Mouse (Mus musculus) hindbrain, postnatal 0 days (tissue): ENCODE results near the gene Dpy19l2. TPM values are rescaled to one million over a fixed set of nuclear protein-coding genes. Genes with fewer than 3 reads are reported as not detected.

Experiments
- ATAC-seq: fragments of 200-750 bp; cut with Nextera tagmentation; 2 replicates; pipeline ENCODE4 v1.8.0; 2017; ENCODE audit warnings: mild to moderate bottlenecking, moderate TSS enrichment, moderate library complexity
- DNase-seq: peaks from one replicate; pipeline ENCODE4 v3.0.0-alpha.2; 2015; ENCODE audit warnings: low spot score
- H3K27ac ChIP-seq: fragments of 300-500 bp; sonication (generic); 2 replicates; pipeline ENCODE4 v1.5.1; 2014; ENCODE audit warnings: mild to moderate bottlenecking
- H3K27me3 ChIP-seq: fragments of 300-500 bp; sonication (generic); 2 replicates; pipeline ENCODE4 v1.6.1; 2014; ENCODE audit warnings: low read length, mixed read lengths; ENCODE audit not compliant: insufficient read depth
- H3K36me3 ChIP-seq: fragments of 300-500 bp; sonication (generic); 2 replicates; pipeline ENCODE4 v1.6.1; 2014; ENCODE audit warnings: low read length, mixed read lengths; ENCODE audit not compliant: insufficient read depth
- H3K4me1 ChIP-seq: fragments of 300-500 bp; sonication (generic); 2 replicates; pipeline ENCODE4 v1.6.1; 2014; ENCODE audit warnings: antibody characterized with exemption, low read length, mixed read lengths; ENCODE audit not compliant: insufficient read depth
- H3K4me2 ChIP-seq: fragments of 300-500 bp; sonication (generic); 2 replicates; pipeline ENCODE4 v1.6.1; 2014; ENCODE audit warnings: low read depth, mild to moderate bottlenecking, low read length, moderate library complexity, mixed read lengths
- H3K4me3 ChIP-seq: fragments of 300-500 bp; sonication (generic); 2 replicates; pipeline ENCODE4 v1.5.1; 2014; ENCODE audit warnings: low read length
- H3K9ac ChIP-seq: fragments of 300-500 bp; sonication (generic); replicated peaks from 2 replicates; pipeline ENCODE4 v1.6.1; 2014; ENCODE audit warnings: mild to moderate bottlenecking, low read length, moderate library complexity, mixed read lengths
- H3K9me3 ChIP-seq: fragments of 300-500 bp; sonication (generic); 2 replicates; pipeline ENCODE4 v1.6.1; 2016; ENCODE audit warnings: low read length, mixed read lengths
- CTCF ChIP-seq: IDR thresholded peaks from 2 replicates; pipeline ENCODE4 v1.5.1; 2016; ENCODE audit warnings: antibody characterized with exemption, control low read depth, low read depth
- WGBS: fragments of 180-500 bp; shearing (Covaris S2); extraction: QIAGEN DNeasy Blood & Tissue Kit; methylation state at CpG from one replicate; pipeline ENCODE4 v1.1.7; 2014; 5-methylcytosine and 5-hydroxymethylcytosine counted together
- polyA plus RNA-seq: library from polyadenylated mRNA; unstranded; fragments of >200 nt; fragmentation: Nextera tagmentation; extraction: Ambion mirVana; gene quantifications from 2 replicates; pipeline ENCODE4 v1.2.1, GENCODE M21; 2015
- total RNA-seq: library from RNA; depleted of rRNA; stranded (reverse); fragments of >200 nt; gene quantifications from 2 replicates; pipeline ENCODE4 v1.2.3, GENCODE M21; 2014; rRNA removed

The Dpy19l2 gene
- total and polyA plus RNA-seq, 2 experiments from 2014 or later: 0.63 to 0.78 TPM

DNA sequence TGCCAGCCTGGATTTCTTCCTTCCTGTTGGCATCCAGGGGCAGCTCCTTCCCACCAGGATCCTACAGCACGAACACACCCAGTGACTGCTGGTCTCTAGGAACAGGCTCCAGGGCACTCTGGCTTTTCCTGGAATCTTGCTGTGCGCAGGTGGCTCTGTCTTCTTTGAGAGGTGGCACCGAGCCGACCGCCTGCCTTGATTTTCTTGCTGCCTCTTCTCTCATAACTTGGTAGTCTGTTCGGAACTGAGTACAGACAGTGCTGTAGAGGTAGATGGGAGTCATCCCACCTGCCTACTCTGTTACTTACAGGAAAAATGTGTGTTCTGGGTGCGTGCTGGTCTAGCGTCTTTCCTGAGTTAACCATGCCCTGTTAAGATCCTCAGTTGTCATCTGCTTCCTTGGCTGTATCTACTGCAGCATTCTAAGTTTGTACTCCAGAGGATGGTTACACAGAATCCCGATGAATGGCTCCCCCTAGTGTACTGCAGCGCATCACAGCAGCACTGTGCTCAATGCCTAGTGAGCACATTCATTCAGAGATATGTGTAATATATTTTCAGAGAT is 179.4 kb downstream of the Dpy19l2 start:
- H3K27ac ChIP-seq: no peak overlapping the region
- 47% methylated on average over 10 of the region's 10 CpGs for WGBS
- peak; percentile 88 for ATAC-seq
- DNase-seq: peak; percentile 90
- peak; percentile 90 for TF ChIP-seq CTCF
- no peaks in the 10 kb centered on the region for H3K36me3 ChIP-seq
- no peak overlapping the region for H3K4me2 ChIP-seq
- H3K9ac ChIP-seq: no peak overlapping the region
- no peak overlapping the region for H3K4me3 ChIP-seq
- no peaks in the 10 kb centered on the region for H3K9me3 ChIP-seq
- H3K4me1 ChIP-seq: no peaks in the 10 kb centered on the region
- no peaks in the 10 kb centered on the region; the same call in 1 of the 2 replicates for H3K27me3 ChIP-seq

DNA sequence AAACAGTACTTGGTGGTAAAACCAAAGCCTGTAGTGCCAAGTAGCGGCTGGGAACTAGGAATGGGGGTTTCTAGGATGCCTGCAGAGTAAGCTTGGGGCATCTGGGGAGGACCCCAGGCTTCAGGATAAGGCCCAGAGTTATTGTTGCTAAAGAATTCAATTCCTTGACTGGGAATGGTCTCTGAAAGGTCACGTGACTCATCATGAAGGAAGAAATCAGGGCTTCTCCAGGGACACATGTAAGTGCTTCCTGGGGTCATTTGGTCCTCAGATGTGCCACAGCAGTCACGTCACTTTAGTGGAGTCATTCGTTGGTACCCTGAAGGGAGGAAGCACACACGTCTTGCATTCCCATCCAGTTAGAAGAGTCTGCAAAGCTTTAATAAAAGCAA is 182.0 kb downstream of the Dpy19l2 start:
- DNase-seq (no peak), ATAC-seq (no peak)
- no peaks in the 10 kb centered on the region for H3K9me3 ChIP-seq
- no peaks in the 10 kb centered on the region for H3K36me3 ChIP-seq
- no peaks in the 10 kb centered on the region for H3K4me1 ChIP-seq
- no peak overlapping the region for H3K4me3 ChIP-seq
- H3K4me2 ChIP-seq: no peak overlapping the region
- no peaks in the 10 kb centered on the region; the same call in 1 of the 2 replicates for H3K27me3 ChIP-seq
- WGBS: 78% methylated on average over 5 of the region's 5 CpGs
- TF ChIP-seq CTCF: no peak
- H3K9ac ChIP-seq: no peak overlapping the region
- no peak overlapping the region for H3K27ac ChIP-seq

DNA sequence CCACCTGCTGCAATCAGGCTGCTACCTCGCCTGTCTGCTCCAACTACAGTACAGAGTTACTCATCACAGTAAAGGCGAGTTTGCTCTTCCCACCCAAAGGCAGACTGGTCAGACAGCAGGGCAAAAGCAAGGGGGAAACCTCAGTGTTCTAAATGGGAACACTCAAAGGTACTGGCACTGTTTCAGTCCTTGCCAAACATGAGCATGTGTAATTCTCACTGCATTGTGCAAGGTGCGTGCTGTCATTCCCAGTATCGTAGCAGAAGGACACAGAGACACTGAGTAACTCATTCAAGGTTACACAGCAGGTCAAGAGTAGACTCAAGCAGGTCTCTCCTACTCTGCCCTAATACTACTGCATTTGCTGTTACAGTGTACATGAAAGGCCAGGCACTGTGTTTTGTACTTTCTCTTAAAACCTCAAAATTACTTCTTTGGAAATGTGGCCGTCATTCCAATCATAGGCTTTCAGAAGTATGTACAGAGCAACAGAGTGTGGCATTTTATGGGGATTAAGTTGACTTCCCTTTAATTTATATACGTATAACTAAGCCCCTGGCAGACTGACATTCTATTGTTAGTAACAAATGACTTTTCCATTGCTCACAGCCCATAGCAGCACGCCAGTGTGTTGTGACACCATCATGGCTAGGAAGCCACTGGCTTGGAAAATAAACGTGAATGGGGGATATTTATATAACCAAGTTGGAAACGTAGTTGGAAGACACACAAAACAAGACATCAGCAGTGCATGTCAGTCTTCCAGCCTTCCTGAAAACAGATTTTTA is 182.6 kb downstream of the Dpy19l2 start:
- no peak for ATAC-seq
- H3K9ac ChIP-seq: no peak overlapping the region
- no peak overlapping the region for H3K27ac ChIP-seq
- TF ChIP-seq CTCF: no peak
- H3K4me3 ChIP-seq: no peak overlapping the region
- no peaks in the 10 kb centered on the region; the same call in 1 of the 2 replicates for H3K27me3 ChIP-seq
- no peaks in the 10 kb centered on the region for H3K9me3 ChIP-seq
- H3K36me3 ChIP-seq: no peaks in the 10 kb centered on the region
- no peak for DNase-seq
- WGBS: 72% methylated on average over 9 of the region's 9 CpGs
- H3K4me2 ChIP-seq: no peak overlapping the region
- no peaks in the 10 kb centered on the region for H3K4me1 ChIP-seq

DNA sequence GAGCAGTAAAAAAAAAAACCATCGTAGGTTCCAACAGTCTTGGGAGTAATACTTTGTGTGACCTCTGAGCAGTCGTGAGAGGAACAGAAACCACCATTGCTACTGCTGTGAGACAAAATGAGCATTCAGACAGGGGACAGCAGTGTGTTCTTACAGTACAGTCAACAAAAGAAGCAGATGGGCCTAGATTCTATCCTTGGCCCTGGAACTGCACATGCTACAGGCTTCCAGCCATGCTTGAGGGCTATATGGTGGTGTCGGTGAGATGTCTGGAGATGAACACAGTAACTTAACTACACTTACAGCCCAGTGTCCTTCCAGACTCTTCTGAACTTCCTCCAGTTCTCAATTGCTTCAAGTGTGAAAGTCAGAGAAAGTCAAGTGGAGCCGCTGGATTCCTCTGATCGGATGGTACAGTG is 184.0 kb downstream of the Dpy19l2 start:
- TF ChIP-seq CTCF: no peak
- H3K36me3 ChIP-seq: no peaks in the 10 kb centered on the region
- no peaks in the 10 kb centered on the region; the same call in 1 of the 2 replicates for H3K27me3 ChIP-seq
- H3K4me2 ChIP-seq: no peak overlapping the region
- no peak overlapping the region for H3K9ac ChIP-seq
- H3K4me3 ChIP-seq: no peak overlapping the region
- no peaks in the 10 kb centered on the region for H3K4me1 ChIP-seq
- H3K27ac ChIP-seq: no peak overlapping the region
- DNase-seq (no peak), ATAC-seq (no peak)
- H3K9me3 ChIP-seq: no peaks in the 10 kb centered on the region
- WGBS: 92% methylated on average over 5 of the region's 5 CpGs

GRCm38 (mm10) chr9:24511371-24512120 is 184.5 kb downstream of the Dpy19l2 start:
- DNase-seq (no peak), ATAC-seq (no peak)
- WGBS: 88% methylated on average over 4 of the region's 4 CpGs
- Histone ChIP-seq H3K27ac (no peak overlapping the region), H3K4me3 (no peak overlapping the region), H3K4me2 (no peak overlapping the region), H3K27me3 (no peaks in the 10 kb centered on the region; the same call in 1 of the 2 replicates), H3K36me3 (no peaks in the 10 kb centered on the region), H3K9me3 (no peaks in the 10 kb centered on the region), H3K9ac (no peak overlapping the region), H3K4me1 (no peaks in the 10 kb centered on the region)
- TF ChIP-seq CTCF: no peak

DNA sequence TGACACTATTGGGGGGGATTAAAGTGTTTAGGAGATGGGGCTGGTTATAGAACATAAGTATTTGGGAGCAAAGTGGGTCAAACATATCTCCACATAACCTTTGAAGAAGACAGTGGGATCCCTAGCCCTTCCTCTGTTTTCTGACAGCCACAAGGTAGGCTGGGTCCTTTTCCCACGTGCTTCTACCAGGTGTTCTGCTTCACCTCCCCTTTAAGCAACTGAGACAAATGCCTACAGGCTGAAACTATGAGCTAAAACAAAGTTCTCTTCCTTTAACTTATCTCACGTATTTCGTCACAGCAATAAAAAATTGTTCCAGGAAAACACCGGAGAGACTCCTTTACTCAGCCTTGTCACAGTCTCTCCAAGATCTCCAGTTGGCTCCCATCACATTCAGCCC is 187.2 kb downstream of the Dpy19l2 start:
- H3K27ac ChIP-seq: no peak overlapping the region
- H3K4me1 ChIP-seq: no peaks in the 10 kb centered on the region
- no peak overlapping the region for H3K9ac ChIP-seq
- 90% methylated on average over 4 of the region's 4 CpGs for WGBS
- DNase-seq (no peak), ATAC-seq (no peak)
- no peaks in the 10 kb centered on the region for H3K27me3 ChIP-seq
- no peak overlapping the region for H3K4me2 ChIP-seq
- TF ChIP-seq CTCF: no peak
- no peak overlapping the region for H3K4me3 ChIP-seq
- no peaks in the 10 kb centered on the region for H3K9me3 ChIP-seq
- no peaks in the 10 kb centered on the region for H3K36me3 ChIP-seq

Other genes starting within 250 kb of the Dpy19l2 start
- 47.9 and 56.4 TPM in 2 replicates for gene Dpy19l1, start 193.2 kb downstream of the Dpy19l2 start, total RNA-seq
- 15.6 and 16.6 TPM in 2 replicates for gene Dpy19l1, start 193.2 kb downstream of the Dpy19l2 start, polyA plus RNA-seq
- gene Cypt4, start 71.1 kb downstream of the Dpy19l2 start, total RNA-seq: not detected in 2 replicates
- not detected in 2 replicates for gene Cypt4, start 71.1 kb downstream of the Dpy19l2 start, polyA plus RNA-seq
- 2.2 and 2.9 TPM in 2 replicates for gene Tbx20, start 78.0 kb upstream of the Dpy19l2 start, total RNA-seq
- 0.35 and 0.40 TPM in 2 replicates for gene Tbx20, start 78.0 kb upstream of the Dpy19l2 start, polyA plus RNA-seq